Mouse (Mus musculus) left cerebral cortex, postnatal 14 days (tissue): ENCODE results near the gene Pcbp3. TPM values are rescaled to one million over a fixed set of nuclear protein-coding genes. Genes with fewer than 3 reads are reported as not detected.

Experiments used
- DNase-seq, 2 experiments: peaks; one replicate each; pipeline ENCODE4 v3.0.0; 2021 to 2022; ENCODE audit warnings: low spot score in 2 of 2, mixed read lengths in 1 of 2
- intact Hi-C: fragments of 180-260 bp; cut with DNase I; formaldehyde crosslinking; loops from one replicate; pipeline ENCODE4 v1.15.1; 2025
- total RNA-seq, 2 experiments: library from RNA; stranded (reverse); gene quantifications; 2 replicates each; pipeline ENCODE4 v1.2.3; 2021

Gene Pcbp3
- total RNA-seq, 2 experiments from 2014 or later, result 63.0 to 69.9 TPM

DNA sequence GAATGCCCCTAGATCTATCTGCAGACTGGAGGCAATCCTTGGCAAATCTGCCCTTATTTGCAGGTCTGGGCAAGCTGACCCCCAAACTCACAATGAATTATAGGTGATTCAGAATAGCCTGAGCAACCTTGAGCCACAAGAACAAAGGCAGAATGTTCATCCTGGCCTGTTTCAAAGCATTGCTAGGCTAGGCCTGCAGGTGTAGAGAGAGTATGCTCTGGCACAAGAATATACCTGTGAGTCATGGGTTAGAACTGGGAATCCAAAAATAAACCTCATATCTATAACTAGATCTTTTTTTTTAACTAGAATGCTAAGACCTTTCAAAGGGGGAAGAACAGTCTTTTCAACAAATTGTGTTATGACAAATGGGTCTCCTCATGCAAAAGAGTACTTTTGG is 95.8 kb downstream of the Pcbp3 start:
- DNase-seq, result no peak
- intact Hi-C loops, result no loop called here

DNA sequence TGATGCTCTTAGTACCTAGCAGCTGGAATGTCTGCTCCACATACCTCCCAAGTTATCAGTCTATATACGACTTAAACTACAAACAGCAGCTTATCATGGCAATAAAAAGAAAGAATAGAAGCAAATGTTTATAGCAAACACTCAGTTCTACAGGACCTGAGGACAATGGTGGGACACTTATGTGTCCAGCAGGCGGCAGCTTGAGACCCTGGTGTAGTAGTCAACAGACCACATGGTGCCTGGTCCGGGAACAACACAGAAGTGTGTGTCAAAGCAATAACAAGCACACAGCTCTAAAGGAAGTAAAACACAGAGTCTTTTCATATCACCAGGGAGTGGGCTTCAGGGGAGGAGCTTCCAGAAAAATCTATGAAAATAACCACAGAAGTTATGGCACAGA is 100.7 kb downstream of the Pcbp3 start:
- intact Hi-C loops, result no loop called here
- no peak for DNase-seq

DNA sequence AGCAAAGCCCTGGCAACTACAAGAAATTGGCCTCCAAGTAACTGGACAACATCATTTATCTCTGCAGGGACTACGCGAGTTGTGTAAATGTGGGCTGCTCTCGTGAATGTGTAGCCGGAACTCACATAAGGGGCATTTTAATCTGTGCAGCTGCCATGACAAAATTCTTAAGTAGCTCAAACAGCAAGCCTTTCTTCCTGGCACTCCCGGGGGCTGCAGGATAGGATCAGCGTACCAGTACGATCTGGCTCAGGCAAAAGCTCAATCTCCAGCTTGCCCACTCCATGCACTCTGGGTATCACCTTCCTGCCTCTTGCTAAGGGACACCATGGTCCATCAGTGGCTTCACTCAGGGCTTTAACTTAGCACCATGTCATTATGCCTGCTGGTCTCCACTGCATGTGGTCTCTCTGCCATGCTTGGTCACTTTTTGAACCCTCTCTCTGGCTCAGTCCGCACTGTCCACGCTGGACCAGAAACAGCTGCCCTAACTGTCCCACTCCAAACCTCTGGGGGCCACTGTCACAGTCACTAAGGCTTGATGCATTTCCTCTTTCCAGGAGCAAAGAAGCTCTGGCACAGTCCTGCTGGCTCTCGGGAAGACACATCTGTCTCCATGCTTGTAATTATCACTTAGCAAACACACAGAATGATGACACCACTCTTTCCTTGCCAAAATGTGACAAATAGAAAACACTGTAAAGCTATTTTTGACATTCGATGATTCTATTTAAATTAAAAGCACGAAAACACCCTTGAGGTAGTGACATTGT is 102.1 kb downstream of the Pcbp3 start:
- intact Hi-C loops, result no loop called here
- peak in 1 of 2 experiments; percentile 67 for DNase-seq

DNA sequence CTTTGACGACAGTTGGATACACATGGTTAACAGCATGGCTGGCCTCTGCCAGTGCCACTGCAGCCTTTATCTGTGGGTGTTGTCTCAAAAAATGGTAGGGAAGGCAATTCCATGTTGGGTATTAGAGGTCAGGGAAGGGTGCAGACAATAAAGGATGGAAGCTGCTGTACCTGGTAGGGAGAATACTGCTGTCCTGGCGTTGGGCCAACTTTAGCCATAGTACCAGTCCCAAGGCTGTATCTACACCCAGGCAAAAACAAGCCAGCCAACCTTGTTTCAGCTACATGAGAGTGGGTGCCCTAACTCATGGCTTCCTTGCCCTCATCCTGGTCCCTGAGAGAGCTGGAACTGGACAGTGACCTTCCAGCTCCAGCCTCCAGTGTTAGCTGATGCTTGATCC is 103.8 kb downstream of the Pcbp3 start:
- DNase-seq, result no peak
- intact Hi-C loops, result no loop called here

DNA sequence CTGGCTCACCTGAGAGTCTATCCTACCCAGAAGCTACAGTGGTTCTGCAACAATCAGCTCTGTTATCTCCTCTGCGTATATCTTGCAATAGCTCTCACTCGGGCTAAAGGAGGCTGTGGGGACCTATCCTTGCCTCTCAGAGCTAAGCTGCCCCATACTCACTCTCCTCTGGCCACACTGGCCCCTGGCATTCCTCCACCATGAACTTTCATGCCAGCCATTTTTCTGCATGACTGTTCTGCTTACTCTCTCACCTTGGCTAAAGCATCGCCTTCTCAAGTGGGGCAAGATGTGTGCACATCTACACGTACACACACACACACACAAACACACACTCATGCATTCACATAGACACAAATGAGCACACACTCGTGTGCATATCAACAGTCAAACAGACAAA is 115.2 kb downstream of the Pcbp3 start:
- intact Hi-C loops, result no loop called here

DNA sequence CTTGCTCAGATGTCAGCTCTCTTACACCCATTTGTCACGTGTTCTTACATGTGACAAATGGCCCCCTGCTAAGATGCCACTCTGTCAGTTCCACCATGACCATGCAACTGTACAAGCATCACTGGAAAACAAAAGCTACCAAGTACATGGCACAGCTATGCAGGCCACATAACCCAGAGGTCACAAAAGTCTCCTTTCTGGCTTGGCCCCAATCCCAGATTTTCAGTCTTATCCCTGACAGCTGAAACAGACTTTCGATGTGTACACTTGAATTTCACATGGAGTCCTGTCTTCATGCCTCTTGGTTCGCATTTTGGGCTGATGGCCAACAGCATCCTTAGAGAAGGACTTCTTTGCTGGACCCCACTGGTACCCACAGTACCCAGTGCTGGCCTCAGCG is 116.8 kb downstream of the Pcbp3 start:
- intact Hi-C loops, result no loop called here
- no peak for DNase-seq

More for the DNA sequence above, 115.2 kb downstream of the Pcbp3 start:
- no peak for DNase-seq

DNA sequence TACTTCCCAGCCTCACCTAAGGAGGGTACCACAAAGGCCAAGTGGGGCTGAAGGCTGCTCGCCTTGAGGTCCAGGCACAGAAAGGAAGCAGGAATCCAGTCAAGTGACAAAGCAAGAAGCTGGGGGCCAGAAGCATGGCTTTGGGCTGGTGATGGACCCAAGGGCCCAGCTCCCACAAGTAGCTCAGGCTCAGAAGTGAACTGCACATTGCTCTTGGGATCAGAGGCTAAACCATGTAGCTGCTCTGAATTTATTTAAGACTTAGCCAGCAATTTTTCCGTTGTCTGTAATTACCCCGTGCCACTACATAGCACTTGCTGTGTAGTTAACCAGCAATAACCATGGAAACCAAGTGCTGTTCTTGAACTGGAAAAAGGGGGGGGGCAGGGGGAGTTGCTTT is 117.3 kb downstream of the Pcbp3 start:
- intact Hi-C loops, result no loop called here
- DNase-seq, result no peak

DNA sequence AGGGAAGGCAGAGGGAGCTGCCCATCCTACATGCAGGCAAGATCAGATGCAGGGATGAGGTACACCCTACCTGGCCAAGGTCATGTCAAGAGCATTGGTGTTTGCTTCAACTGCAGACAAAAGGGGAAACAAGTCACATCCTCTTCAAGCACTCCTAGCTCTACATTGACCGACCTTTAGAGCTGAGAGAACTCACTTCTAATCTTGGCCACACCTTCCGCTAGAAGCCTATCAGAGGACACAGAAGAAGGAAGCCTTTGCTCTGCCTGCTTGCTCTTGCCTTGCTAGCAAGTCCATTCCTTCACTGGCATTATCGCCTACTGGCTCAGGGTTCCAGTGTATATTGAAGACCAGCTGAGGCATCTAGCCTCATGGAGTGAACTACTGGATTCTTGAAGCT is 119.6 kb downstream of the Pcbp3 start:
- no peak for DNase-seq
- intact Hi-C loops, result no loop called here

DNA sequence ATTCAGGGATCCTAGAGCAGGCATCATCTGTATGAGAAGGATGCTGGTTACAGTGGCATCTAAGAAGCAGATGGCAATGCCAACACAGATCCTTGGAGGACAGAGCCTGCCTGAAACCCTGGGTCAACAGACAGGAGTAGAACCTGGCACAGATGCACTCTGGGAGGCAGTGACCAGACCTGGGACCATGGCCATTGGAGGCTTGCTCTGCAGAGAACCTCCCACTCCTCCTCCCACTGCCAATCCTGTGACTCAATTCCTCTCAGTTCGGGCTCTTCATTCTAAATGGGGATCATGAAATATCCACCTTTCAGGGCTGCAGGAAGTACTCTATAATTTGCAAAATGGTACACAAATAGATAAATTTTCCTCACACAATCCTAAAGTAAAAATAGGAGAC is 120.5 kb downstream of the Pcbp3 start:
- intact Hi-C loops, result no loop called here

DNA sequence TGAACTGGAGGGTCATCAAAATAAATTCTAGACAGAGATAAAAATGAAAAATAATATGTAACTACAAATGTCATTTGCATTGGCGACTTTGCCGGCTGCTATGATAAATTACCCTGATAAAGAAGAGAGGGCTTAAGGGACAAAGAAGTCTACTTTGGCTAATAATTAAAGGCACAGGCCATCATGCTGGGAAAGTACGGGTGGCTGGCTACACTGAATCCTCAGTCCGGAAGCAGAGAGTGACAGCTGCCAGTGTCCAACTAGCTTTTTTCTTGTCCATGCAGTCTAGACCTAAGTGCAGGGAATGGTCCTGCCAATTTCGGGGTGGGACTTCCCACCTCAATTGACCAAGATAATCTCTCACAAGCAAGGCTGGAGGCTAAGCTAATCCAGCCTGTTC is 121.1 kb downstream of the Pcbp3 start:
- no peak for DNase-seq

More for the DNA sequence above, 120.5 kb downstream of the Pcbp3 start:
- no peak for DNase-seq

DNA sequence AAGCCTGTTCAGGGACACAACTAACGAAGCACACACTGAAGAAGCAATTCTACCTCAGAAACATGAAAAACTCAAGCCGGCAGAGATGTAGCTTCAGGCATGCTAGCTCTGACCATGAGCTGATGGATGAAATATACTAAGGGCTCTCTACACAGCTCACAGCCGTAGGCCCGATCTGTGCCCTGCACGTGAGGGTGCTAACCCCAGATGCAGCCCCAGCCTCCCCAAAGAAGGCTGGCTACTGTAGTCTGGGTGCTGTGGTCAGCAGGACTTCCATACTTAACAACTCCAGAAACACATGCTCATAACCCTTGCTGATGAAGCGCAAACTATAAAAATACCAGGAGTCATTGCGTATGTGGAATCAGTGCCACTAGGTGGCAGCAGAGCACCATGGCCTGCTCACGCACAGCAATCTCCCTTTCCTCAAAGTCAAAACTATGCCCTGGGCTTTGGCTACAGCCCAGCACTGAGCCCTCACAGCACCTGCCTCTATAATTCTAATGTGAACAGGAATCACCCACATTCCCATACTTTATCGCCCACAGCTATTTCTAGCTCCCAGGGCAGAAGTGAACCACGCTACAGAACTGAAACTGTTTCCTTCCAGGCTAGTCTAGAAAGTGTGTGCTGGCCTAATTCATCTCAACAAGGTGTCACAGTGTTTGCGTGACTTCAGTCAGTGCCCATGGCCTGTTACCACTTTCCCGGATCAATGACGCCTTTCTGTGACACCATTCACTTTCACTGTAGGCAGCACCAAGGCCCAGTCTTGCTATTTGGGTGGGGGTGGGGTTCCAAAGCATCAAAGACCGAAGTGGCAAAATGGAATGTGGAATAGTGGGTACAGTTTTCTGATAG is 126.0 kb downstream of the Pcbp3 start:
- intact Hi-C loops, result loop anchor here (2.0 to 10.0 kb wide), 4 partner anchors 185 to 419 kb away; partner anchors contain the start of gene Pofut2
- DNase-seq, result peak; percentile 90 to 92

More for the DNA sequence above, 121.1 kb downstream of the Pcbp3 start:
- intact Hi-C loops, result no loop called here

DNA sequence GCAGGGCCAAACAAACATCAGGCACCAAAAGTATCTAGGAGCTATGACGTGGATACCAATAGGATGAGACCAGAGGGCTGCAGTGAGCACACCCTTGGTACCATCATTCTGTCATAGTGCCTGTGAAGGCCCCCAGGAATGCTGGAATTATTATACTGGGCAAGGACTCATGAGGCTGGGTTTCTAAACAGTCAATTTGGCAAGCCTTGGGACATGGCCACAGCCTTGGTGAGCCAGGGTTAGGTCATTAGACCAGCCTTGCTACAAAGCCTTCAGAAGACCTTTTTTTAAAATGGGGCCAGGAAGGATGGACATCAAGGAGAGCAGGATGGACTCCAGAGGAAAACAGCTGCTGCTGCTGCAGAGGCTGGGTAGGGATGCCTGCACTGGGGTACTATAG is 128.8 kb downstream of the Pcbp3 start:
- no peak for DNase-seq
- intact Hi-C loops, result loop anchor here (10.0 kb wide), 1 partner anchor 422 kb away; the partner anchor contains the start of gene Pofut2

DNA sequence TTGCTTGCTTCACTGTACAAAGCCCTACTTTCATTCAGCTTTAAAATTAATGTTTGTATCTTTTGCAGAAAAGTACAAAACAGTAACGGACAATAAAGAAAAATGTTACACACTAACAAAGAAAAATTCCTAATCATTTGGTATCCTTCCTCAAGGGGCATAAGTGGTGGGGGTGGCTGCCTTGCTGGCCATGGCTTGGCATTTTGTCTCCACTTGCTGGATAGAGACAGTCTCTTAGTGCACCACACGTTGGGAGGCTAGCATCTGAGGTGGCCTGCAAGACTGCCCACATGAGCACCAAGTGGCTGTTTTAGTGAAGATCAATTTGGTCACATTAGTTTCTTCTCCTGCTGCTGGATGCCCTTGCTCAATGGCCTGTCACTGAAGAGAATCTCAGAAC is 129.8 kb downstream of the Pcbp3 start:
- intact Hi-C loops, result loop anchor here (10.0 kb wide), 1 partner anchor 423 kb away; the partner anchor contains the start of gene Pofut2
- no peak for DNase-seq

DNA sequence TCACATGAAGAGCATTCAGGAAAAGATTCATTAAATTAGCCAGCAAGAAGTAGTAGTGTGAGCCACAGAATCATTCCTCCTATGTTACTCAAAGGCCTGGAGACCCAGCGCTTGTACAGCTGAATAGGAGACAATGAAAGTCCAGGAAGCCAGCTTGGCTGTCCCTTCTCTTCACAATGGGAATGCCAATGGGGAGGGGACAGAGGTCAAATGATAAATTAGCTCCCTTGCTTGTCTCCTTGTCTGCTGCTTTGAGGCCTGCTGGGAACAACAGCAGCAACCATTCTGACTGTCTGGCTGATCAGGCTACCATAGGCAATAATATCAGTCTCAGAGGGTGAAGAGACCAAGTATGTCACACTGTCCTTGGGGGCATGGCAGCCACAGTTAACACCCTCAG is 130.5 kb downstream of the Pcbp3 start:
- intact Hi-C loops, result loop anchor here (10.0 kb wide), 1 partner anchor 424 kb away; the partner anchor contains the start of gene Pofut2
- DNase-seq, result no peak

DNA sequence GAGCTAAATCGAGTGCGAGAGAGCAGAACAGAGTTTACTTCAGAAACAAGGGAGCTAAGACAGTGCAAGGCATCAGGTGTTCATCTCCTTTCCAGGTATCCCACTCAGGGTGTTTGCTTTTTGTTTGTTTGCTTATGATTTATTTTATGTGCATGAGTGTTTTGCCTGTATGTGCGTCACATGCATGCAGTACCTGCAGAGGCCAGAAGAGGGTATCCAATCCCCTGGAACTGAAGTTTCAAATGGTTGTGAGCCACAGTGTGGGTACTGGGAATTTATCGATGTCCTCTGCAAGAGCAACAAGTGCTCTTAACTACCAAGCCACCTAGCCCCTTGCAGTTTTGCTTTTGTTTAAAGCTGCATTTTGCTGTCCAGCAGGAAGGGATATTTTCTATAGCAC is 132.8 kb downstream of the Pcbp3 start:
- DNase-seq, result no peak
- intact Hi-C loops, result no loop called here

DNA sequence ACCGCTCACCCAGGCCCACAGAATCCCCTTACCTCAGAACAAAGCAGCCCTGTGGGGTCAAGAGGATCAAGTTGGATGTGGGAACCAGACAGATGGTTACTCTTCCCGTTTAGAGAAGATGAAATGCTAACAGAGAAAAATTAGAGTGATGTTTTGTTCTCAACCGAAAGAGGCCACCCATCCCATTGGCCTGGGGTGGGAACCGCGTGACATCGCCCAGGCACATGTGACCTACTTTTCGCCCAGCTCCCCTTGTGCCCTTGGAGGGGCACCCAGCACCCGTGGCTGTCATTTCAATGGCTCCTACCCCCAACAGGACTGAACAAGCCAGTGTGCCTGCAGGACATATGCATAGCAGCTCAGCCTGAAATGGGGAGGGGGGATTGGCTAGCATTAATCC is 139.0 kb downstream of the Pcbp3 start:
- intact Hi-C loops, result no loop called here
- no peak for DNase-seq

DNA sequence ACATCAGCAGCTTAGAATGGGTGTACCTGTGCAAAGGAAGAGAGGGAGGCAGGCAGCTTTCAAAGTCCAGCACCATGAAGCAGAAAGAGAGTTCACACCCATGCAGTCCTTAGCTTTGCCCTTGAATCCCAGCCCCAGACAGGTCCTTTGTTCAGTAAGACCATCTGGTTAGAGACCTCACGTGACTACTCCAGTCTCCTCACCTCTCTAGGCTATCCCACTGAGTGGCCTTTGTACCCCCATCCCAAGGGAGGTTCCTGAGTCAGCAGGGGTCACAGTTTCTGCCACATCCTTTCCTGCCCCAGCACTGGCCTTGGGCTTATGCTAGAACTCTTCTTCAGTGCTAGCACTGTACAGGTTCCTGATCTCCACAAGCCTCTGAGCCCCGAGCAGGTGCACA is 142.4 kb downstream of the Pcbp3 start:
- DNase-seq, result no peak
- intact Hi-C loops, result no loop called here

DNA sequence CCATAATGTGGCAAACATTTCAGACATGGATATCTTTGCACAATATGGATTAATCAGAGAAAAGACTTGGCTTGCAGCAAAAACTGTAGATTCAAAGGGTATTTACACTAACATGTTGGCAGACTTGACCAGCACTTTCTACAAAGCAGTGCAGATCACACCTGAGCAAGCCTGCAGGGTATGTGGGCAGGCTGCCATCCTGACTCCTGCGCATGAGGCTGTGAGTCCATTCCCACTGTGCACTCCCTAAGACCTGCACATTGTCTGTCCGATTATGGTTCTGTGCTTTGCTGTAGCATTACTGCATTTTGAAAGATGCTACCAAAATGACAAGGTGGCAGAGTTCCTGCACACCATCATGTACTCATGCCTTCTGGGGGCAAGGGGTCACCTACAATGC is 143.3 kb downstream of the Pcbp3 start:
- no peak for DNase-seq
- intact Hi-C loops, result no loop called here

DNA sequence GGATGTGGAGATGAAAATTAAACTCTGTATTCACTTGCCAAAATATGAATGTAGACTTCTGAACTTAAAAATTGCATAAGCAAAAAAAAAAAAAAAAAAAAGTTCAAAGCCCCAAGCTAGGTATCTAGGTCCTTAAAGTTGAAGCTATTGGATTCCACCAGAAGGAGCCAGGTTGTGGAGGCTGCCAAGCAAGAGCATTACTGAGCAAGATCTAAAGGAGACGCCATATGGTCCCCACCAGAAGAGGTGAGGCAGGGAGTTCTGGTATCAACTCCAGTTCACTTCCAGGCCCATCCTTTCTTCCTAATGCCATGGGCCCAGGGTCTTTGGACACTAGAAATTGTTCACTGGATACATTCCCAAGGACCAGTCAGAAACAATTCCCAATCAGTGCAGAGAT is 144.8 kb downstream of the Pcbp3 start:
- no peak for DNase-seq
- intact Hi-C loops, result no loop called here

DNA sequence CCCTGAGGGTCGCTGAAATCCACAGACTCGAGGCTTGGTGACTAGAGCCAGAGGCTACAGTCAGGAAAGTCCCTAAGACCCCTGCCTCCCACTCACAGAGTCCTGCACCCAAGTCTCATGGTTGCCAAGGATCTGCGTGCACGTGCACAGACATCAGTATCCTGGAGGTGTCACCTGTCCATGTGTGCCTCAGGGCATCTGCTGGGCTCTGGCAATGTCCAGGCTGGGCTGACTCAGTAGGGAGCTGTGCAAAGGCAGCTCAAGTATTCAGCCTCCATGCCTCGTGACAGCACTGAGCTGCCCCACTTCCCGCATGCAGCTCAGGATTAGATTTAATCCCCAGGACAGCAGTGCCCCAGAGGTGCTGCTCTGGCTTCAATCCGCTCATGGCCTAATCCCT is 145.3 kb downstream of the Pcbp3 start:
- intact Hi-C loops, result no loop called here
- no peak for DNase-seq

DNA sequence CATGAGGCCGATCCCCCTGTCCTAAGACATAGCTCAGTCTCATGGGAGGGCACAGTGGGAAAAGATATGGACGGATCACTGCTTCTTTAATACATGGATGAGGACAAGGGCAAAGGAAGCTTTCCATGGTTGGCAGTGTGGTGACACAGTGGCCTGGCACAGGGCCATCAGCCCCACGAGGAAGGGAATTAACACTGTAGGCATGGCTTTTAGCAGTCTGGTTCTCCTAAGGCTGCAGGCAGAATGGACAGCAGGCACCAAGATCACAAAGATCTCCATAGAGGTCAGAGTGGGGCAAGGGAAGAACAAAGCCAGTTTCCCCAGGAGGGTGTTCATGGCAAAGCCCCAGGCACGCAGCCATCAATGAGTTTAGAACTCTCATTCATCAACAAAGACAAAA is 146.2 kb downstream of the Pcbp3 start:
- intact Hi-C loops, result no loop called here
- no peak for DNase-seq
